Mouse (Mus musculus): Measurements from ENCODE around the gene Mfrp.

GRCm38 (mm10) chr9:44130034-44130433 lies 28.5 kb downstream of the Mfrp start:
- TF ChIP-seq CTCF (IDR thresholded peaks at IDR 0.05; ENCODE audit: borderline replicate concordance, insufficient read depth, low read length) = no peak
- TF ChIP-seq POLR2A (IDR thresholded peaks at IDR 0.05; ENCODE audit: low read depth, low read length) = peak; percentile 66

Data from embryonic fibroblast, embryonic 13.5 days (primary cell).